Mouse (Mus musculus): ENCODE measurements around the gene Adamts17.

The Adamts17 gene

GRCm38 (mm10) chr7:66847299-66847698 is 7.8 kb downstream of the Adamts17 start:
- no peak for DNase-seq

DNA sequence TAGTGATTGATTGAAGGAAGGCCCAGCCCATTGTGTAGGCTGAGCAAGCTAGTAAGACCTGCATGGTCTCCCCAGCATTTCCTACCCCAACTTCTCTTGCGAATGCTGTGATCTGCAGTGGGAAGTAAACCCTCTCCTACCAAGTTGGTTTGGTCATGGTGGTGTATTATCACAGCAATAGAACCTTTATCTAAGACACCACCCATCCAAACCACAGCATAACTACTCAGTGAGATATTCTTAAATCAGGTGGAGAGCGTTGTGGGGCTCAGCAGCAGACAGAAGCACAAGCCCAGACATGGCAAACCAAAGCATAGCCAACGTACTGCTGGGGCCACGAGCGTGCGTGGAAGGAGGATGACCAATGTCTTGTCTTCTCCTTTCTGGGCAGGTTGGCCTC is 9.8 kb downstream of the Adamts17 start:
- no peak for DNase-seq

DNA sequence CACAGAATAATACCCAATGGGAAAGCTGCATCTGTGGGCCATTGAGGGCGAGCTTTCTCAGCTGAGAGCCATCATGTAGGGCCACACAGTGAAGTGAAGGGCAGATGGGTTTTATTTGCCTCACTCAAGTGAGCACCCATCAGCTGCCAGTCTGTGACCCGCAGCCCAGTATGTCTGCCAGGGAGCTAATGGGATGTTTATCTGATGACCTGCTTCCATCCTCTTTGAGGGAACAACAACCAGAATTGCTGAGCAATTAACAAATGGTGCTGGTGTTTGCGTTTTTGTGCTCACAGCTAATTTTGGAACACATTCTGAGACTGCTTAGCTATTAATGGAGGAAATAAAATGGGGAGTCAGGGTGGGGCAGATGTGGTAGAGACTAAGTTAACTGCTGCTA is 12.6 kb downstream of the Adamts17 start:
- no peak for DNase-seq

DNA sequence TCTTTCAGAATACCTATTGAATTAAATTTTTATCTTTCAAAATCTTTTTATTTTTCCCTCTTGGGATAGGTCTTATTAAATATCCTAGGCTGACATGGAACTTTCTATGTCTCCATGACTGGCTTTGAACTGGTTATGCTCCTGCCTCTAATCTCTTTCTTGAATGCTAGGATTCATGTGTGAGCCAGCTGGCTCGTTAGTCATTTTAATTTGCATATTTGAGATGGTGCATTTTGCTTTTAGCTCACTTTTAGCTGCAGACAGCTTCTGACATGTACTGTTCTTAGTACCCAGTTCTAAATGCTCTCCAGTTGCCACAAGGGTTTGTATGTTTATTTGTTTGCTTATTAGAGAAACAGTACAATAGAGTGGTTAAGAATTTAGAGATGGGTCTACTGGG is 18.1 kb downstream of the Adamts17 start:
- no peak for DNase-seq

DNA sequence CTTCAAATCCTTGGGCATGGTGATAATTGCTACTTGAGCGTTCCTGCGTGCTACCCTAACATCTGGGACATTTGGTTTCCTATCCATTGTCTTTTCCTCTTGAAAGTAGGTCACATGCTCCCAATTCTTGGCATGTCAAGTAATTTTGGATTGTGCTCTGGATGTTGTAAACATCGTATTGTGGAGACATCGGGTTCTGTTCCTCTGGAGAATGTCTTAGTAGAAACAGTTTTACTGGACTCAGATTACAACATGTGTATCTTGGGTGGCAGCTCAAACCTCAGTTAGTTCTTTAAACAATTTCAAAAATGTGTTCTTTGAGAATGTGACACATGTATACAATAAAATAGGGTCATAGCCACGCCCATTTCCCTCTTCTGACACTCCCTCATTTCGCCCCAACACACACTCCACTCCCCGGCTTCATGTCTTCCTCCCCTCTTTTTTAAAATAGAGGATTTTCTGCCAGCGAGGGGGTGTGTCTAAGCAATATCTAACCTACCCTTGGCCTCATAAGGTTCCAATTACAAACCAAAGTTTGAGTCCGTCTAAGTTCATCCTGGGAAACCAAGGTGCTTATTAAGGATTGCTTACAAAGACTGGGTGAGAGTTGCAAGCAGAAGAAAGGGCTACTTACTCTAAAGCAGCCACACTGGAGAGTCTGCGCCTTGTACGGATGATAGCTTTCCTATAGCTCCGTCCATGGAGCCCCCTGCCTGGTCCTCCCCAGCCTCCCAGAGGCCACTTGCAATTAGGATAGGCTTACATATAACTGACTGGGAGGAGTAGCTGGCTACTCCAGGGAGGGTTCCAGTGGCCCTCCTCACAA is 18.9 kb downstream of the Adamts17 start:
- DNase-seq = no peak

GRCm38 (mm10) chr7:66859220-66859619 is 19.7 kb downstream of the Adamts17 start:
- DNase-seq = no peak

DNA sequence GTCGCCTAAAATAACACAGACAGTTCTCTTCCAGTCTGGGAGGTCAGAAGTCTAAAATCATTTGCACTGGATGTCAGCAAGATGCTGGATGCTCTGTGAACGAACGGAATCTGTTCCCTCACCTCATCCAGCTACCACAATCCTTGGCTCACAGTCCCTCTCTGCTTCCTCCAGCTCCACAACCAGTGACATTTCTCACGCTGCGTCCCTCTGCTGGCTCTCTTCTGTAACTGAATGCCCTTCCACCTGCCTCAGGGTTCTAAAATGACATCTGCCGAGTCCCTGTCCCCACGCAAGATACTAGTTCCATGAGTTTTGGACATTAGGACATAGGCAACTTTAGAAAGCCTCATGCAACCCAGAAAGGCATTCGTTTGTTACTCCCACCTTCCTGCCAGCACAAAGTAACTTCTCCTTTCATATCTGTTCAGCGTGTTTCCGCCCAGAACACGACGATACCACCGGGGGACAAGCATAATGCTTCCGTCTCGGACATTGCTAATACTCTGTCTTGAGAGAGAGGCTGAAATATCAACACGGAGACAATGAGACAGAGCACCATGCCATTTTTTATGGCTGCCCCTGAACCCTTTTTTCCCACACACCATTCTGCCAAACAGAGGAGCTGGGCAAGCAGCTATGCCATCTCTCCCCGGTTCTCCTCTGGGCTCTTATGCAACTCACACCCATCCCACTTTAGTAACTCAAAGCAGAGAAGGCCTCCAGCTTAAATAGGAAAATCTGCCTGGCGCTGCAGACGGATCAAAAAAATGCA is 27.6 kb downstream of the Adamts17 start:
- no peak for DNase-seq

GRCm38 (mm10) chr7:66867719-66868501 is 28.4 kb downstream of the Adamts17 start:
- DNase-seq = no peak

DNA sequence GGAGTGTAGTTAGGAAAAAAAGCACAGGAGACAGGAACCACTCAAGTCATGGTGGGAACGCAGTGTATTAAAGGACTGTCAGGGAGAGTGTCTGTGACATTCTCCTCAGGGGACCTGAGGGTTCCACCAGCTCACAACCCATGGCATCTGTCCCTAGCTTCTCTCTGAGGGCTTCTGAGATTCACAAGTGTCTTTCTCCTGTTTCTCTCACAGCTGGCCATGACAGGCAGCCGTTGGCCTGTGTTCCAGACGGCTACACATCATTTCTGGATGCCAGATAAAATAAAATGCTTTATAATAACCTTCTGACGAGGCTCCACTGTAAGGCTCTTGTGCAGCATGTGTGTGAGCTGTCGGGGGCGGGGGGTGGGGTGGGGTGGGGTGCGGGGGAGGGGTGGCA is 32.0 kb downstream of the Adamts17 start:
- no peak for DNase-seq

DNA sequence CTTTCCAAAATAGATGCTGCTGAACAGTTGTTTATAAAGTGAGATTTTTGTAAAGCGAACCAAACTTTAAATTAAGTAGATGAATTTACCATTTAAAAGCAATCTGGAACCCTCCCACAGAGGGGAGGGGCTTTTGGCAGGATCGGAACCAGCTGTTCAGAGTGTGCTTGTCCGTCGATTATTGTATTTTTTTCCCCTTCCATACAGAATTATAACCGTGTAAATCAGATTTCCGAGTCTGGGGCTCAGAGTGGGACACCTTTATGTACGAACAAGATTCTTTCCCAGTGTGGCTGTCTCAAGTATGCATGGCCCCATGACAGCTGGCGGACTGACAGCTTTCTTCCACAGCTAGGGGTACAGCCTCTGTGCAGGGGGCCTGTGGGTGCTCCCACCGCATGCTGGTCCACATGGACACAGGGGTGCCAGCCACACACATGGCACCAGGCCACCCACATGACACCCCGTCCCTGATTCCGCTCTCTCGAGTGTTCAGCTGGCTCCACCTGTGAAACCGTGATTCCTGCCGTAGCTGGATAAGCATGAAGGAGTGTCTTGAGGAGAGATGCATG is 32.5 kb downstream of the Adamts17 start:
- no peak for DNase-seq

- no peak for DNase-seq
These were observed 33.7 kb downstream of the Adamts17 start for GRCm38 (mm10) chr7:66873235-66873634.

DNA sequence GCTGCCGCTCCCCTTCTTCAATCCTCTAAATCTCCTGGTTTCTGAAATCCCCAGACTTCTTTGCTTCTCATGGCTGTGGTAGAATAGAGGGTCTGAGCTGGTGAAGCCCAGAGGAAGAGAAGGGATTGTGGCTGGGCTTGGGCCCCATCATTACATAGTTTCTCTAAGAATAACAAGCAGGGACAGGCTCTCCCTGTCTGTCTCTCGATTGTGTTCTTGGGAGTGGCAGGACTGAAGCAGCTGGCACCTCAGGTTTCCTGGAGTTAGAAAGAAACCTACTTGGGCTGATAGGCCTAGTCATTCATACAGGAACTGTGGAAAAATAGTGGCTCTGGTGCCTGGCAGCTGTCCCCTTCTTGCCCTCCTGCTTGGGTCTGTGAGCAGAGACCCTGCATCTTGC is 51.9 kb downstream of the Adamts17 start:
- DNase-seq = no peak

DNA sequence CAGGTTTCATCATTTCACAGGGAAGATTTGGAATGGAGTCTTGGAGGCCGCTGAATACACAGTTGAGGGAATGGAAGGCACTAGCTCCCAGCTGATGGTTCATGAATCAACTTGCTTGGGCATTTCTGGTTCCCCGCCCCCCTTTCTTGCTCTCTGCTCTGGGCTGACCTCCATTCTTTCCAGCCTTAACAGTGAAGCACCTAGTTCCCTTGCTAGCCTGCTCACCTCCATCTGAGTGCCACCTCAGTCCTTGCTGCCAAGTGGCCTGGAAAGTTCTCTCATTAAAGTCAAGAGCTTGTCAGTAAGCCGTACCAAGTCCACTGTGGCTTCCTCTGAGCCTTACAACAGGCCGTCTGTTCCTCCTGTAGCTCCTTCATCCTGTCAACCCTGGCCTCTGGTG is 52.6 kb downstream of the Adamts17 start:
- DNase-seq = no peak

DNA sequence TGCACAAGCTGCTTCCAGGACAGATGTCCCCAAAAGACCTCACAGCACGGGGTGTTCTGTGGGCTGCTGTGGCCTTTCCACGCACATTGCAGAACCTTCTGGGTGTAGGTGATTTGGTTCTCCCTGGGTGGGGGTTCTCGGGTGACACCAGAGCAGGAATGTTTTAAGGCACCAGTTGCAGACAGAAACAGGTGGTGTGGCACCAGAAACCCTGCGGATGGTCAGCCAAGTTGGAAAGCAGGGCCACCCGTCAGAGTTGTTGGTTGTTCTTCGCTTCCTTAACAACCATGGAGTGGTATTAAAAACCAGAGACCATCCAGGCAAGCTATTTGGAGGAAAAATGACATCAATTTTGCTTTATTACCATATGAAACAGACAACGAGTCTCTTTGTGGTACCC is 62.8 kb downstream of the Adamts17 start:
- no peak for DNase-seq

DNA sequence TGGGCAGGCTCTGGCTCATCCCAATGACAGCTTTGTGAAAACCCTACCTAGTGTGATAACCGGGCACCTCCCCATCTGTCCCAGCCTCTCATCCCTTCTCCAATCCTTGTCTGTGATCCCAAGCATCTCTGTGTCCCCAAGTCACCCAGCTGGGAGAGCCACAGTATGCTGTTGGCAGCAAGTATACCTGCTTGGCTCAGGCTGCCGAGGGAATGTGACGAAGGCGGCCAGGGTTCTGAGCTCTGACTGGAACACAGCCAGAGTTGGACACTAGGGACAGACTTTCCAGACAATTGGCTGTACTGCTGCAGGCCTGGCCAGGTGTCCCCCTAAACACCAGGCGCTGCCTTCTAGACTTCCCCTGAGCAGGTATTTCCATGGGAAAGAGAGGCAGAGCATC is 63.5 kb downstream of the Adamts17 start:
- peak in 1 of 2 experiments; percentile 45 for DNase-seq

GRCm38 (mm10) chr7:66905941-66906340 is 66.4 kb downstream of the Adamts17 start:
- DNase-seq = no peak

DNA sequence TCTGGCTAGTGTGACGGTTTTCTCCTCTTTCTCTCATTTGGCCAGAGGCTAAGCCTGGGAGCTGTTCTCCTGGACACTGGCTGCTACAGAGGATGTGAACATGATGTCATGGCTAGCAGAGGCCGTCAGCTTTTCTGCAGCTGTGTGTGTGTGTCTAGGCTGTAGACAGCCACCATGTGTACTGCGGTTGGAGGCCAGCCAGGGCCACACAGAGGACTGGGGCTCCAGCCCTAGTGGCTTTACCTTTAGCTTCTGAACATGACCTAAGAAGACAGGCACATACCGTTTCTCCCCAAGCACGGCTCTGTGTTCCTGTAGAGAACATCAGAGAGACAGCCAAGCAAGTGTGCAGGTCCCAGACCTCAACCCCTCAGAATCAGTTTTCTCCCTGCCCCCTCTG is 73.3 kb downstream of the Adamts17 start:
- DNase-seq = peak in 1 of 2 experiments; percentile 7

GRCm38 (mm10) chr7:66923595-66923994 is 84.1 kb downstream of the Adamts17 start:
- DNase-seq = no peak

GRCm38 (mm10) chr7:66924104-66924503 is 84.6 kb downstream of the Adamts17 start:
- DNase-seq = no peak

- DNase-seq = peak; percentile 40 to 67
These were observed 89.7 kb downstream of the Adamts17 start for GRCm38 (mm10) chr7:66929263-66929662.

GRCm38 (mm10) chr7:66931291-66931690 is 91.8 kb downstream of the Adamts17 start:
- no peak for DNase-seq

DNA sequence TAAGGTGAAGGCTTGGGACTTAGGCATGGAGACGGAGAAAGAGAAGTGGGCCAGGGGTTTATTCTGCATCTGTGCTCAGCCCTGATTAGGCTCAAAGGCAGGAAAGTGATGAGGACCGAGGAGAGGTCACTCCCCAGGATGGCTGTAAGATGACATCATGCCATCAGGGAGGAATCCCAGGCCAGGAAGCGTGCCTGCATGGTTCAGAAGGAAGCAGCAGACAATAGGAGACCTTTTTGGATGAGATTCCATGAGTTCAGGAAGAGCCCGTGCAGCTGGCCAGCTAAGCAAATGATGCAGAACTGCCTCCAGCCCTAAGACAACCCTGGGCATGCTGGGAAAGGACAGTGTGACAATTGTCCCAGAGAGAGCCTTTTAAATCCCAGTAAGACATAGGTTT is 93.7 kb downstream of the Adamts17 start:
- DNase-seq = peak; percentile 29 to 66

DNA sequence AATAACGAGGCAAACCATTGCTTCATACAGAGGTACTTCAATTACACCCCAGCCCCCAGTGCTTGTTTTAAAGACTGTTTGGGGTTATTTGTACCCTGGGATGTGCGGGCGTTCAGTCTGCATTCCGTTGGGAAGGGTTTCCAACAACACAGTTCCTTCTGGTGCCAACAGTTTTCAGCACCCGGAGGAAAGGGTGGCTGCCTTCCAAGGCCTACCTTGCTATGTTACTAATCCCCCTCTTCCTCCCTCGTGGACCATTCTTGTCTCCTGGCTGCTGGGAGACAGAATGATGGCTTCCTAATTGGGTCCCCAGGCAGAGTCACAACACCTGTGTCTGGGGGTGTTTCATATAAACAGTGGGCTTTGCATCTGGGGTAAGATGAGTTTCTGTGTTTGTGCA is 94.5 kb downstream of the Adamts17 start:
- DNase-seq = no peak
